Mouse (Mus musculus) liver, embryonic 13.5 days (tissue): Measurements from ENCODE around the gene Gm20422. TPM values are rescaled to one million over a fixed set of nuclear protein-coding genes. Genes with fewer than 3 reads are reported as not detected.

Source experiments
- ATAC-seq: fragments of 200-750 bp; cut with Nextera tagmentation; 2 replicates; pipeline ENCODE4 v1.8.0; 2017; ENCODE audit warnings: low read depth, mild to moderate bottlenecking, moderate number of reproducible peaks, moderate library complexity
- DNase-seq: peaks from one replicate; pipeline ENCODE4 v3.0.0; 2022
- H3K27ac ChIP-seq: fragments of 300-500 bp; sonication (generic); 2 replicates; pipeline ENCODE4 v1.5.1; 2015; ENCODE audit warnings: moderate library complexity, mild to moderate bottlenecking, inconsistent platforms
- H3K27me3 ChIP-seq: fragments of 300-500 bp; sonication (generic); 2 replicates; pipeline ENCODE4 v1.6.1; 2015; ENCODE audit warnings: mild to moderate bottlenecking, inconsistent platforms
- H3K36me3 ChIP-seq: fragments of 300-500 bp; sonication (generic); 2 replicates; pipeline ENCODE4 v1.6.1; 2015; ENCODE audit warnings: mild to moderate bottlenecking, inconsistent platforms
- H3K4me1 ChIP-seq: fragments of 300-500 bp; sonication (generic); replicated peaks from 2 replicates; pipeline ENCODE4 v1.6.1; 2015; ENCODE audit warnings: inconsistent platforms
- H3K4me2 ChIP-seq: fragments of 300-500 bp; sonication (generic); 2 replicates; pipeline ENCODE4 v1.6.1; 2015; ENCODE audit warnings: inconsistent platforms, mild to moderate bottlenecking, moderate library complexity
- H3K4me3 ChIP-seq: fragments of 300-500 bp; sonication (generic); replicated peaks from 2 replicates; pipeline ENCODE4 v1.5.1; 2015; ENCODE audit warnings: mild to moderate bottlenecking, inconsistent platforms
- H3K9ac ChIP-seq: fragments of 300-500 bp; sonication (generic); 2 replicates; pipeline ENCODE4 v1.6.1; 2015; ENCODE audit warnings: mild to moderate bottlenecking, inconsistent platforms
- H3K9me3 ChIP-seq: fragments of 300-500 bp; sonication (generic); replicated peaks from 2 replicates; pipeline ENCODE4 v1.6.1; 2016; ENCODE audit warnings: inconsistent platforms
- WGBS: fragments of 180-500 bp; shearing (Covaris S2); methylation state at CpG from one replicate; pipeline ENCODE4 v1.1.7; 2015; ENCODE audit not compliant: insufficient replicate concordance; 5-methylcytosine and 5-hydroxymethylcytosine counted together
- polyA plus RNA-seq: library from polyadenylated mRNA; unstranded; fragments of >200 nt; fragmentation: Nextera tagmentation; extraction: Ambion mirVana; gene quantifications from 2 replicates; pipeline ENCODE4 v1.2.1, GENCODE M21; 2015

The Gm20422 gene
- polyA plus RNA-seq, 1 experiment from 2014 or later = 0.63 TPM

GRCm38 (mm10) chr8:69805491-69805890, 30.8 kb upstream of the Gm20422 start:
- Histone ChIP-seq H3K4me2 (no peak overlapping the region), H3K27me3 (no peaks in the 10 kb centered on the region), H3K27ac (no peak overlapping the region), H3K4me3 (no peak overlapping the region), H3K36me3 (peaks cover 78% of the 10 kb centered on the region), H3K9ac (no peak overlapping the region), H3K4me1 (peaks cover 12% of the 10 kb centered on the region), H3K9me3 (no peaks in the 10 kb centered on the region)
- WGBS = 88% methylated on average over 9 of the region's 9 CpGs
- no peak for DNase-seq
- ATAC-seq = no peak

GRCm38 (mm10) chr8:69805086-69805485, 30.4 kb upstream of the Gm20422 start:
- DNase-seq (no peak), ATAC-seq (no peak)
- H3K27ac ChIP-seq = no peak overlapping the region
- H3K4me2 ChIP-seq = no peak overlapping the region
- peaks cover 82% of the 10 kb centered on the region for H3K36me3 ChIP-seq
- no peak overlapping the region for H3K4me3 ChIP-seq
- H3K4me1 ChIP-seq = peaks cover 12% of the 10 kb centered on the region
- no peaks in the 10 kb centered on the region for H3K9me3 ChIP-seq
- 84% methylated on average over 10 of the region's 10 CpGs for WGBS
- no peaks in the 10 kb centered on the region for H3K27me3 ChIP-seq
- H3K9ac ChIP-seq = no peak overlapping the region

DNA sequence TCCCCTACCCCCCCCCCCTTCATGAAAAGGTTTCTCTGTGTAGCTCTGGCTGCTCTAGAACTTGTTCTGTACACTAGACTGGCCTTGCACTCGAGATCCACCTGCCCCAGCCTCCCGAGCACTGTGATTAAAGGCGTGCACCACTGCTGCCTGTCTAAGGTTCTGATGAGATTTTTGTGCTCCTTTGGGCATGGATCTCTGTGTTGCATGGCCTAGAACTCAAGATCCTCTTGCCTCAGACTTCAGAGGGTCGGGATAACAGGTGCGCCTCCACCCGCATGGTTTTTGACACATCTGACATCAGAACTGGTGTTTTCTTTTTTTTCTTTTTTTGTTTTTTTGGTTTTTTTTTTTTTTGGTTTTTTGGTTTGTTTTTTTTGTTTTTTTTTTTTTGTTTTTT, 29.9 kb upstream of the Gm20422 start:
- Histone ChIP-seq H3K4me3 (no peak overlapping the region), H3K27ac (no peak overlapping the region), H3K4me1 (peaks cover 12% of the 10 kb centered on the region), H3K27me3 (no peaks in the 10 kb centered on the region), H3K9ac (no peak overlapping the region), H3K9me3 (no peaks in the 10 kb centered on the region), H3K36me3 (peaks cover 87% of the 10 kb centered on the region), H3K4me2 (no peak overlapping the region)
- ATAC-seq (no peak), DNase-seq (no peak)
- WGBS = 85% methylated on average over 6 of the region's 6 CpGs

- no peak for ATAC-seq
- Histone ChIP-seq H3K9me3 (no peaks in the 10 kb centered on the region), H3K36me3 (peaks cover 99% of the 10 kb centered on the region), H3K4me2 (no peak overlapping the region), H3K27me3 (no peaks in the 10 kb centered on the region), H3K4me3 (no peak overlapping the region), H3K4me1 (peaks cover 3% of the 10 kb centered on the region), H3K9ac (no peak overlapping the region), H3K27ac (no peak overlapping the region)
- no peak for DNase-seq
- 82% methylated on average over 7 of the region's 7 CpGs for WGBS
These were observed 28.7 kb upstream of the Gm20422 start for GRCm38 (mm10) chr8:69803366-69803765.

- no peaks in the 10 kb centered on the region for H3K9me3 ChIP-seq
These were observed 27.5 kb upstream of the Gm20422 start for GRCm38 (mm10) chr8:69802216-69802615.

DNA sequence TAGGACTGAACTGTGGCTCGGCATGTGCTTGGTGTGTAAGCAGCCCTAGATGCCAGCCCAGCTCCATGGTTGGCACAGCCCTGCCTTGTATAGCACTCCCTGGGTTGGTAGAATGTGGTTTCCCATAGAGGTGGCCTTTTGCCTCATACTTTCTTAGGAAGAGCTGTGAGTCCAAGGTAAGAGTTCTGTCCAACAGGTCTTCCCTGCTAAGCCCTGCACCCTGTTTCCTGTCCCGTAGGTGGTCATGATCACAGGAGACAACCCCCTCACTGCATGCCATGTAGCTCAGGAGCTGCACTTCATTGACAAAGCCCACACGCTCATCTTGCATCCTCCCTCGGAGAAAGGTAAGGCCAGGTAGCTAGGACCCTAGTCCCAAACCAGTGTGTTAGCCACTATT, 27.1 kb upstream of the Gm20422 start:
- H3K4me3 ChIP-seq = no peak overlapping the region
- peaks cover 99% of the 10 kb centered on the region for H3K36me3 ChIP-seq
- no peak for ATAC-seq
- no peak overlapping the region for H3K4me2 ChIP-seq
- H3K9me3 ChIP-seq = no peaks in the 10 kb centered on the region
- no peak for DNase-seq
- 82% methylated on average over 4 of the region's 4 CpGs for WGBS
- H3K27me3 ChIP-seq = no peaks in the 10 kb centered on the region
- no peak overlapping the region for H3K9ac ChIP-seq
- H3K4me1 ChIP-seq = no peaks in the 10 kb centered on the region
- no peak overlapping the region for H3K27ac ChIP-seq

More at GRCm38 (mm10) chr8:69802216-69802615, 27.5 kb upstream of the Gm20422 start:
- Histone ChIP-seq H3K36me3 (peaks cover 99% of the 10 kb centered on the region), H3K4me2 (no peak overlapping the region), H3K9ac (no peak overlapping the region), H3K4me1 (no peaks in the 10 kb centered on the region), H3K27ac (no peak overlapping the region), H3K27me3 (no peaks in the 10 kb centered on the region), H3K4me3 (no peak overlapping the region)
- no peak for DNase-seq
- ATAC-seq = no peak

DNA sequence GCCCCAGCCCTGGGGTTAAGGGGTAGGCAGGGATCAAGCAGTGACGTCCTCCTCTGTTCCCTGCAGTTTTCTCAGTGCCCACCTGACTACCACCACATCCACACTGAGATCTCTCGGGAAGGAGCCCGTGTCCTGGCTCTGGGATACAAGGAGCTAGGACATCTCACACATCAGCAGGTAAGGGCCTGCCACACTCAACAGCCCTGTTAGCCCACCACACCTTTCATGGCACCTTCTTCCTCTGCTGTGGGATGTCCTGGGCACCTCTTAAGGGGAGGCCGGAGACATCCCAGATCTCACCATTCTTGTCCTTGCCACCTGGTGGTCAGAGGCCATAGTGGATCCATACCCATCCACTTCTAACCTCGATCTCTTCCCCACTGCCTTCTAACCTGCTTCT, 25.3 kb upstream of the Gm20422 start:
- peaks cover 99% of the 10 kb centered on the region for H3K36me3 ChIP-seq
- ATAC-seq = no peak
- no peaks in the 10 kb centered on the region for H3K4me1 ChIP-seq
- H3K4me2 ChIP-seq = no peak overlapping the region
- H3K4me3 ChIP-seq = no peak overlapping the region
- H3K27me3 ChIP-seq = no peaks in the 10 kb centered on the region
- 87% methylated on average over 5 of the region's 5 CpGs for WGBS
- H3K27ac ChIP-seq = no peak overlapping the region
- H3K9ac ChIP-seq = no peak overlapping the region
- no peak for DNase-seq
- H3K9me3 ChIP-seq = no peaks in the 10 kb centered on the region

GRCm38 (mm10) chr8:69799261-69799660, 24.6 kb upstream of the Gm20422 start:
- ATAC-seq (no peak), DNase-seq (no peak)
- H3K36me3 ChIP-seq = peaks cover 100% of the 10 kb centered on the region
- no peak overlapping the region for H3K9ac ChIP-seq
- no peak overlapping the region for H3K27ac ChIP-seq
- WGBS = 85% methylated on average over 8 of the region's 8 CpGs
- no peaks in the 10 kb centered on the region for H3K9me3 ChIP-seq
- no peaks in the 10 kb centered on the region for H3K4me1 ChIP-seq
- no peak overlapping the region for H3K4me2 ChIP-seq
- no peaks in the 10 kb centered on the region for H3K27me3 ChIP-seq
- H3K4me3 ChIP-seq = no peak overlapping the region

DNA sequence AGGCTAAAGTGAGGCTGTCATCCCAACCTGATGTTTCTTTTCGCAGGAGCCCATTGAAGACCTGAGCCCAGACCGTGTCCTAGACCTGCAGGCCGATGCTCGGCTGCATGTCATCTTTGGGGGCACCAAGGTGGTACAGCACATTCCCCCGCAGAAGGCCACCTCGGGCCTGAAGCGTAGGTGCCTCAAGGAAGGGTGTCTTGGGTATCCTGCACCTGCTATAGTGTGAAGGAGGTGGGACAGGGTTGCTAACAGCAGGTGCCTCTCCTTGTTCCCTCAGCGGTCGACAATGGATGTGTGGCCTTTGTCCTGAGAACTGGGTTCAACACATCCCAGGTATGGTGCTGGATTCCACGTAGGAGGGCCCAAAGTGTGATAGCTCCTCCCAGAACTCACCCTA, 23.0 kb upstream of the Gm20422 start:
- H3K36me3 ChIP-seq = peaks cover 94% of the 10 kb centered on the region
- no peak for DNase-seq
- 88% methylated on average over 10 of the region's 10 CpGs for WGBS
- no peak overlapping the region for H3K27ac ChIP-seq
- peaks cover 9% of the 10 kb centered on the region for H3K4me1 ChIP-seq
- no peak overlapping the region for H3K4me3 ChIP-seq
- H3K4me2 ChIP-seq = no peak overlapping the region
- no peak overlapping the region for H3K9ac ChIP-seq
- no peaks in the 10 kb centered on the region for H3K27me3 ChIP-seq
- H3K9me3 ChIP-seq = no peaks in the 10 kb centered on the region
- no peak for ATAC-seq

GRCm38 (mm10) chr8:69796721-69797345, 22.1 kb upstream of the Gm20422 start:
- H3K9ac ChIP-seq = no peak overlapping the region
- H3K9me3 ChIP-seq = no peaks in the 10 kb centered on the region
- ATAC-seq (no peak), DNase-seq (no peak)
- no peaks in the 10 kb centered on the region for H3K27me3 ChIP-seq
- H3K36me3 ChIP-seq = peaks cover 86% of the 10 kb centered on the region
- H3K4me2 ChIP-seq = no peak overlapping the region
- no peak overlapping the region for H3K4me3 ChIP-seq
- peaks cover 17% of the 10 kb centered on the region for H3K4me1 ChIP-seq
- WGBS = 89% methylated on average over 16 of the region's 16 CpGs
- no peak overlapping the region for H3K27ac ChIP-seq

GRCm38 (mm10) chr8:69794901-69795300, 20.2 kb upstream of the Gm20422 start:
- ATAC-seq (no peak), DNase-seq (no peak)
- Histone ChIP-seq H3K27ac (no peak overlapping the region), H3K27me3 (no peaks in the 10 kb centered on the region), H3K4me2 (no peak overlapping the region), H3K9ac (no peak overlapping the region), H3K4me1 (peaks cover 24% of the 10 kb centered on the region), H3K9me3 (no peaks in the 10 kb centered on the region), H3K4me3 (no peak overlapping the region), H3K36me3 (peaks cover 66% of the 10 kb centered on the region)
- WGBS = 88% methylated on average over 6 of the region's 6 CpGs

- Histone ChIP-seq H3K4me3 (no peak overlapping the region), H3K36me3 (peaks cover 58% of the 10 kb centered on the region), H3K27ac (no peak overlapping the region), H3K4me1 (peaks cover 32% of the 10 kb centered on the region), H3K27me3 (no peaks in the 10 kb centered on the region), H3K4me2 (no peak overlapping the region), H3K9me3 (no peaks in the 10 kb centered on the region), H3K9ac (no peak overlapping the region)
- no peak for ATAC-seq
- DNase-seq = no peak
- 95% methylated on average over 3 of the region's 3 CpGs for WGBS
These were observed 19.4 kb upstream of the Gm20422 start for GRCm38 (mm10) chr8:69794096-69794495.
